Mouse (Mus musculus) spleen, adult 18-20 months (tissue): ENCODE results near the gene Taar7e.
"Not testable (repeated sequence)": the region's sequence is repeated elsewhere in the genome, so short reads cannot be mapped to it uniquely, and the experiment has no call there.

Experiments
- DNase-seq, 2 experiments: peaks; one replicate each; pipeline ENCODE4 v3.0.0; 2022; ENCODE audit warnings: mixed read lengths in 2 of 2

The Taar7e gene

GRCm38 (mm10) chr10:24037314-24037713 lies at the start of gene Taar7e:
Gene Taar7e, plus strand, starts transcription at chr10:24037614.
- no peak for DNase-seq

DNA sequence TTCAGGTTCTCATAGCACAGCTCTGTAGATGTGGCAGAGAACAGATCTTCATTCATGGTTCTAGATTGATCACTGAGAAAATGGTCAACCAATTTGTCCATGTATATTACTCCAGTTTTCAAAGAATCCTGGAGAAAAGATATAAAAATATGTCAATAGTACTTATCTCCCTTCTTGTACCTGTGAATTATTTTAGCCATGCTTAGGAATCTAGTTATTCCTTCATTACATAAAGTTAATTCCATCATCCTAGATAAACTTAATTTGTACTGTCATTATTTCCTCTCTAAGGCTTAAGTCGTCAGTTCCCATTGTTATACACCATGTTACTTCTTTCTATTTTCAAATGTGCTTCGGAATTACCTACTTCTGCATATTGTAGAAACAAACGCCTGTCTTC lies 44.0 kb upstream of the Taar7e start, which contains the start of gene Taar7a:
Gene Taar7a (minus strand): TSS at position 101 of the 400 bp plus-strand sequence.
- no peak for DNase-seq

DNA sequence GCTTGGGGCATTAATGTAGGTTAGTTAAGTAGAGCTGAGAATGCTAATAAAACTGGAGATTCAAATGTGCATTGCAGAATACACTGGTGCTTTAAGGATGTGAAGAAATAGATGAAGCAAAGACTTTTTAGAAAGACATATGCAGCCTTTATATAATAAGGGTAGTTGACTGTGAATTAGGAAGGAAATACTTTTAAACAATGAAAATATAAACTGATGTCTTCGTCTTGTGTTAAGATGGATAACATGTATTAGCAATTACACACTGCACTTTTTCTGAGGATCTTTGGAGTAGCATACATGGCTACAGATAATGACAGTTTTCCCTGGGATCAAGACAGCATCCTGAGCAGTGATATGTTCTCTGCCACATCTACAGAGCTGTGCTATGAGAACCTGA lies 37.8 kb upstream of the Taar7e start, which contains the start of gene Taar7b:
Gene Taar7b (plus strand): TSS at position 301 of the 400 bp plus-strand sequence.
- DNase-seq = no peak

GRCm38 (mm10) chr10:24006442-24006841 lies 31.0 kb upstream of the Taar7e start:
- no peak for DNase-seq

GRCm38 (mm10) chr10:24007034-24007433 lies 30.4 kb upstream of the Taar7e start:
- no peak for DNase-seq

DNA sequence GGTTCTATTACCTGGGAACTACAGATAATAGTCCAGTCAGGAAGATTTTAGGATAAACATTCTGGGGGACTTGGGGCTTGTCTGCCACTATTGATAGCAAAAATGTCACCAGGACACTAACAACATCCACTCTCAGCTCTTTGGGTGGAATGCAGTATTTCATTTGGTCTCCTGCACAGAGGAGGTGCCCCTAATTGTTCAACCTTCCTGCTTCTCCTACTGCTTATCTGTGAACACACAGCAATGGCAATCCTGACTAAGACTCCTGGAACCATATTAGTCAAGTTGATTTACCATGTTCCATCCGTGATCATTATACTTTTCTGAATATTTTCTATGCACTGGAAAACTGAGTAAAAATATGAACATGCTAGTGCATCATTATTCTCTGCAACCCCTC lies 29.3 kb upstream of the Taar7e start:
- no peak for DNase-seq

DNA sequence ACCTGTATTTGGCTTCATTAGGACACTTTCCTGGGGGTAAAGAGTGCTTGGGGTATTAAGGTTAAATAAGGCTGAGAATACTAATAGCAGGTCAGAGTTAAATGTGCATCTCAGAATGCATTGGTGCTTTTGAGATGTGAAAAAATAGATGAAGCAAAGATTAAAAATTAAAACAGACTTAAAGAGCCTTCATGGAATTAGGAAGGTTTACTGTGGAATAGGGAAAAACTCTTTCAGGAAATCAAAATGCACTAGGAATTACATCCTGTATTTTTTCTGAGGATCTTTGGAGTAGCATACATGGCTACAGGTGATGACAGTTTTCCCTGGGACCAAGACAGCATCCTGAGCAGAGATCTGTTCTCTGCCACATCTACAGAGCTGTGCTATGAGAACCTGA lies 10.5 kb upstream of the Taar7e start, which contains the start of gene Taar7d:
Gene Taar7d (plus strand): TSS at position 301 of the 400 bp plus-strand sequence.
- no peak for DNase-seq

- no peak for DNase-seq
Measured at GRCm38 (mm10) chr10:24031347-24031746, 6.1 kb upstream of the Taar7e start.

DNA sequence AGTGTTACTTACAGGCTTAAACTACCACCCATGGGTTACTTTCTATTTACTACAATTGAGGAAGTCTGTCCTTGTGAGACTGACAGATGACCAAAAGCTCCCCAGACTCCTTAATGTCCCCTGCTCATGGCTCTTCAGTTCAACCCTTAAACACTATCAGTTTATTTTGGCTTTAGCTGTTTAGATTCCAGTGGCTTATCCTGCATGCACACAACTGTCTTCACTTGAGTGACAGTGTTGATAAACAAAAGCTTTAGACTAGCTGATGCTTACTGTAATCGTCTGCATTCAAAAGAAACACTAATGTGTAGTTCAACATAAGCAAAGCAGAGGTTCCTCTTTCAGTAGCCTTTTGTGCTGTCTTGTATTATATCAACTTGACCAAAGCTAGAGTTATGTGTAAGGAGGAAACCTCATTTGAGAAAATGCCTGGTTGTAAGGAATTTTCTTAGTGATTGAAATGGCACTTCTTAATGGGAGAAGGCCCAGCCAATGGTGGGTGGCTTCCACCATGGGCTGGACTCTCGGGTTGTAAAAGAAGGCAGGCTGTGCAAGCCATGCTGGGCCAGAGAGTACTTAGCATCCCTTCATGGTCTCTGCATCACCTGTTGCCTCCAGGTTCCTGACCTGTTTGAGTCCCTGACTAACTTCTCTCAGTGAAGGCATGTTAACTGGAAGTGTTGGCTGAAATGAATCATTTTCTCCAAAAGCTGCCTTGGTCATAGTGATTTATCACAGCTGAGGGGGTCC lies 2.9 kb downstream of the Taar7e start:
- no peak for DNase-seq

DNA sequence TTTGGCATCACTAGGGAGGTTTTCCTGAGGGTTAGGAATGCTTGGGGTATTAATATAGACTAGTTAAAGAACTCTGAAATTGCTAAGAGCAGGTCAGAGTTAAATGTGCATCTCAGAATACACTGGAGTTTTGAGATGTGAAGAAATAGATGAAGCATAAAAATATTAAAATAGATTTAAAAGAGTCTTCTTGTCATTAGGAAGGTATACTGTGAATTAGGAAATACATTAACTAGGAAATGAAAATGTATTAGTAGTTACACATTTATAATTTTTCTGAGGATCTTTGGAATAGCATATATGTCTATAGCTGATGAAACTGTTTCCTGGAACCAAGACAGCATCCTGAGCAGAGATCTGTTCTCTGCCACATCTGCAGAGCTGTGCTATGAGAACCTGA lies 11.8 kb downstream of the Taar7e start, which contains the start of gene Taar7f:
Gene Taar7f (plus strand): TSS at position 301 of the 400 bp plus-strand sequence.
- no peak for DNase-seq

DNA sequence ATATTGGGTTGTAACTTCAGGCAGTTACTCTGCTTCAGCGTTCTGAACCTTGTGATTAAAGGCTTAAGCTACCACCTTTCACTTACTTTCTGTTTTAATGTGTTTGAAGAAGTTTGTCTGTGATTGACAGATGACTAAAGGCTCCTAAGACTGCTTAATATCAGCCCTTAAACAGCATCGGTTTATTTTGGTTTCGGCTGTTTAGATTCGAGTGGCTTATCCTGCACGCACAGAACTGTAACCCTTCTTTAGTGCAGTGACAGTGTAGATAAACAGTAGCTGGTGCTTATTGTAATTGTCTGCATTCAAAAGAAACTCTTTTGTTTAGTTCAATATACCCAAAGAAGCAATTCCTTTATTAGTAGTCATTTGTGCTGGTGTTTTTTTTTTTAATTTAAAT lies 14.6 kb downstream of the Taar7e start:
- DNase-seq = no peak

GRCm38 (mm10) chr10:24058986-24059385 lies 21.6 kb downstream of the Taar7e start:
- DNase-seq = no peak

- not testable (repeated sequence) for DNase-seq
Measured at GRCm38 (mm10) chr10:24074751-24075150, 37.3 kb downstream of the Taar7e start.

GRCm38 (mm10) chr10:24076200-24076599 lies 38.8 kb downstream of the Taar7e start, which contains the start of gene Taar8a:
Gene Taar8a, plus strand, starts transcription at chr10:24076500.
- not testable (repeated sequence) for DNase-seq

- peak in 1 of 2 experiments; percentile 10 for DNase-seq
Measured at GRCm38 (mm10) chr10:24080166-24080565, 42.8 kb downstream of the Taar7e start.

DNA sequence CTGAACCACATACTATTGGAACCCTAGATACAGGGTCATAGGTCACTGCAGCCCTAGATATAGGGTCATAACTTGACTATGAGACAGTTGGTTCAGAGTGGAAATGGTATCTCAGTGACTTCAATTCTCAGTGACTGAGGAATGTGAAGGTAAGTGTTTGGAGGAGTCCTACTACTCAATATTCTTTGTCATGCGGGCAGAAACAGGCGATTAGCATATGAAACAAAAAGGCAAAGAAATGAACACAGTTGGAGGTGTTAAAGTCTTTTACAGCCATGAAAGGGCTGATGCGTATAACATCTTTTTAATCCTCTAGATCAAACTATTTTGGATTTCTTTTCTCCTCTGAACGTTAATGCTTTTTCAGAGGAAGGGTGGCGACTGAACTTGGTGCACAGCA lies 48.5 kb downstream of the Taar7e start:
- DNase-seq = no peak

GRCm38 (mm10) chr10:24086555-24086954 lies 49.1 kb downstream of the Taar7e start:
- no peak for DNase-seq

- DNase-seq = no peak
Measured at GRCm38 (mm10) chr10:24087168-24087567, 49.8 kb downstream of the Taar7e start.
